Mouse (Mus musculus) cerebellum, adult 8-10 months (tissue): ENCODE data around the gene Trank1.

Source experiments
- DNase-seq: peaks from one replicate; pipeline ENCODE4 v3.0.0; 2022

Gene Trank1

DNA sequence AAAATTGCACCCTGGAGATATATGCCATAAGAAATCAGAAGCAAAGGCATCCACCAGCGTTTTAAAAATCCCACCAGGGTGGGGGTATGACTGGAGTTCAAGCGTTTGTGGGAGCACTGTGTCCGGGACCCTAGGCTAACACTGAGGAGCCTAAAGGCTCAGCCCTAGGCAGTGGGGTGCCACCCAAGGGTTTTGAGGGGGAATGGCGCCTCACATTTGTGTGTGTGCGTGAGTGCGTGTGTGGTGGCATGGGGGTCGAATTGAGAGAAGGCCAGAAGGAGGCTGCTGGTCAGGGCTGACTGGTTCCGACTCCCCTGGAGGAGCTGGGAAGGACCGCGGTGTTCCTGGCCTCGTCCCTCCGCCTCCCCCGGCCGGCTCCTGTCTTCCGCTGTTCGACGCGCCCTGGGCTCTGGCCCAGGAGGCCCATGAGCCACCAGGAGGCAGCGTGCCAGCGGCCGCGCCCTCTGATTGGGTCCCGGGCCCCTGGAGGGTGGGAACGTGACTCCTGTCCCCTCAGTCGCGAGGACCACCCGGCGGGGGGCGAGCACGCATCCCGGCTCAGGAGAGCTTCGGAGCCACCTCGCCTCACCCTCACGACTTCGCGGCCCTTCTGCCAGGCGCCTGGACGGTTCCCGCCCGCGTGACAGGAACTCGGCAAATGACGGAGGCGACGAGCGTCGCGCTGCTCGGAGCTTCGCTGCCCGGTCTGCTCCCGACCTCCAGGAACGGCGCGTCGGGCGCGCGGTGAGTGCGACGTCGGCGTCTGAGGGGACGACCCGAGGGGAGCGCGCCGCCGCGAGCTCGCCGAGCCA lies at the start of gene Trank1:
TSS of gene Trank1 (plus strand) at position 709 of the 812 bp plus-strand sequence.
- no peak for DNase-seq

DNA sequence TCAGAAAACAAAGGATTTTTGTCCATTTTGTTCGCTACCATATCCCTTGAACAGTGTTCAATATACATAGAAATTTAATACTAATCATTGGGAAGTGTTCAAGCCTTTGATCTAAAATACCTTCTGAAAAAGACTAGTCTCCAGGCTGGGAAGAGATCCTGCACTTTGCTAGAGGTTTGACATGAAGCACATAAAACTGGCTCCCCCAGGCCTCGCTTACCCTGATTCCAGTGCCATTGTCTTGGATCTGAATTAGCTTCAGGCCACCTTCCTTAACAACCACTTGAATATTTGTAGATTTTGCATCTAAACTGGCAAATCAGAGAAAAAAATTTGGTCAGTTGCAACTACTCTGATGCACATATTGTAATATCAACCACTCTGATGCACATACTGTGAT lies 43.5 kb upstream of the Trank1 start:
- no peak for DNase-seq

DNA sequence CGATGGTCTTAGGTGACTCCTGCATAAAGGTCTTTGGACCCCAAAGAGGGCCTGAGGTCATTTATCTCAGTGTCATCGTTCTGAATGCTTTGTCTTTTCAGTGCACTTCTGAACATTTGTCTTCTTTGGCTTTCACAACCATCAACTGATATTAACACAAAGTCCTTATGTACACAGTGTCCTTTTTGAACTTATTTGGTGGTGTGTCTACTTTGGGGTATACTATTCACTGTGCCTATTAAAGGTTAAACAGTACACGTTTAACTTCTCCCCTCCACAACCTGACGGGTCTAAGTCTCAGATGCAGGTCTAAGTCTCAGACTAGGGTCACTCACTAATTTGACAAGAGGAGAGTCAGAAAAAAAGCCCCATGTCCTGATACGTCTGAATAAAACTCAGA lies 40.9 kb upstream of the Trank1 start:
- DNase-seq, result no peak

DNA sequence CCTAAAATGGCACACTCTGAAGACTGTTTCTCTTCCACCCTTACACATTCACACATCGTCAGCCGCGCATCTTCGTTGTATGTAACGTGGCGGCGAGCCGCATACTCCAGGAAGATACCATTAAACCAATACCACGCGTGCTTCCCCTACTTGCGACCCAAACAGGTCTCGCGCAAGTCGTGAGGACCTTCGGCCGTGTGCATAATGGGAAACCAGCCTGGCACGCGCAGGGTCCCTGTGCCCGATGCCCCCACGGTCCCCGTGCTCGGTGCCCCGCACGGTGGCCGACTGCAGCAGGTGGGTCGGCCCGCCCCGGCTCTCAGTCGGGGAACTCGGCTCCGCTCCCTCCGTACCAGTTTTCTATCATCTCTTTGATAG lies 40.5 kb upstream of the Trank1 start:
- DNase-seq, result no peak

DNA sequence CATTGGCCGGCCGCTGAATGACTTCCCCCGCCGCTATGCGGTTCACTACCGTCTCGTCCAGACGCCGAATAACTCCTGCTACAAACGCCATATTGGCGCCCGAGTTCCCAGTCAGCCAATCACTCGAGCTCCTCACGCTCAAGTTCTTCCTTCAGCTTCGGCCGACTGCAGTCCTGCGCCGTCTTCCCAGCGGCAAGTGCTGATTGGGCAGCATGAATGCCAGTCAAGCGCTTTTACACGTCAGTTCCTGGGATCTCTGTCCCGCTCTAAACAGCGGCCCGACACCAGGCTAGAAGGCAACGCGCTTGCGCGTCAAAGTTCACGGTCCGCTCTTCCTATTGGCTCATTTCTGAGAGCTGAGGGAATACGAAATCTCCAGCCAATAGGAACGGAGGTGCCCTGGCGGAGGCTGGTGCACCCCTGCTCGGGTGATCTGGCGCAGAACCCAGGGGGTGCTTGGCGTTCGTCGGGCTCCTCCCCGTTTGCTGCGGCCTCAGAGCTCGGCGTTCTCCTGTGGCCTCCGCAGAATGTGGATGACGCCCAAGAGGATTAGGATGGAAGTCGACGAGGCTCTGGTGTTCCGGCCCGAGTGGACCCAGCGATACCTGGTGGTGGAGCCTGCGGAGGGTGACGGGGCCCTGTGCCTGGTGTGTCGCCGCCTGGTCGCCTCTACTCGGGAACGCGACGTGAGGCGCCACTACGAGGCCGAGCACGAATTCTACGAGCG lies 39.9 kb upstream of the Trank1 start, which contains the start of the genes Mlh1 and Epm2aip1:
TSS of gene Mlh1 (minus strand) at position 358 of the 727 bp plus-strand sequence.
TSS of gene Epm2aip1 (plus strand) at position 496 of the 727 bp plus-strand sequence.
- peak; percentile 99 for DNase-seq

DNA sequence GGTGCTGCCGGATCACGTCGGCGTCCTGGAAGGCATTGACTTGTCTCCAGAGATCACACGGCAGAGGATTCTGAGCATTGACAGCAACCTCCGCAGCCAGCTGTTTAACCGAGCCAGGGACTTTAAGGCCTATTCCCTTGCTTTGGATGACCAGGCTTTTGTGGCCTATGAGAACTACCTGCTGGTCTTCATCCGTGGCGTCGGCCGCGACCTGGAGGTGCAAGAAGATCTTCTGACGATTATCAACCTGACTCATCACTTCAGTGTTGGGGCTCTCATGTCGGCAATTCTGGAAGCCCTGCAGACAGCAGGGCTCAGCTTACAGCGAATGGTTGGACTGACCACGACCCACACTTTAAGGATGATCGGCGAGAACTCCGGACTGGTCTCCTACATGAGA lies 39.2 kb upstream of the Trank1 start:
- DNase-seq, result peak; percentile 12

DNA sequence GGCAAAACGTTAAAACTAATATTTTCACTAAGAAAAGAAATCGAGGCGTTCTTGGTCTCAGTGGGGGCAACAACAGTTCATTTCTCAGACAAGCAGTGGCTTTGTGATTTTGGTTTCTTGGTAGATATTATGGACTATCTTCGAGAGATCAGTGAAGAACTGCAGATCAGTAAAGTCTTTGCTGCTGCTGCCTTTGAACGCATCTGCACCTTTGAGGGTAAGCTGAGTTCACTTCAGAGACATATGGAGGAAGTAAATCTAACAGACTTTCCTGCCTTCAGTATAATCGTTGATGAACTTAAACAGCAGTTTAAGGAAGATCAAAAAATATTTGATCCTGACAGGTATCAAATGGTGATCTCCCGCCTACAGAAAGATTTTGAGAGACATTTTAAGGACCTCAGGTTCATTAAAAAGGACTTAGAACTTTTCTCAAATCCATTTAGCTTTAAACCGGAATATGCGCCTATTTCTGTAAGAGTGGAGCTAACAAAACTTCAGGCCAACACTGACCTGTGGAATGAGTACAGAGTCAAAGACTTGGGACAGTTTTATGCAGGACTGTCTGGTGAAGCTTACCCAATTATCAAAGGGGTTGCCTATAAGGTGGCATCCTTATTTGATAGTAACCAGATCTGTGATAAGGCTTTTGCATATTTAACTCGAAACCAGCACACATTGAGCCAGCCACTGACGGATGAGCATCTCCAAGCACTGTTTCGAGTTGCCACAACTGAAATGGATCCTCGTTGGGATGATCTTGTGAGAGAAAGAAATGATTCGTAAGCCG lies 38.3 kb upstream of the Trank1 start:
- no peak for DNase-seq

DNA sequence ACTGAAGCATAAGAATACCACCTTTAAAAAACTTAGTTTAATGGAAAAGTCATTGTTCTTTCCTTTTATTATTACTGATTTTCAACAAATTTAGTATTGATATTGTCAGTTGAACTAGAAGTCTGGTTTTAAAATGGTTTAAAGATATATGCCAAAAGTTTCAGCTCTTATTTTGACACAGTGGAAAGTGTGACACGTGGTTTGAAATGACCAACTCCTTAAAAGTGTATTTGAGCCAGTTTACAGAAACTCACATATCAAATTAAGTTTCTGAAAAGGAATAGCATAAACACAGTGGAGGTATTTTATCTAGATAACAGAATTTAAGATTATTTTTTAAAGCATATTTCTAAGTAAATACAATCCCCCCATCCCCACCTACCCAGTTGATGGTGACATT lies 37.6 kb upstream of the Trank1 start:
- DNase-seq, result no peak

DNA sequence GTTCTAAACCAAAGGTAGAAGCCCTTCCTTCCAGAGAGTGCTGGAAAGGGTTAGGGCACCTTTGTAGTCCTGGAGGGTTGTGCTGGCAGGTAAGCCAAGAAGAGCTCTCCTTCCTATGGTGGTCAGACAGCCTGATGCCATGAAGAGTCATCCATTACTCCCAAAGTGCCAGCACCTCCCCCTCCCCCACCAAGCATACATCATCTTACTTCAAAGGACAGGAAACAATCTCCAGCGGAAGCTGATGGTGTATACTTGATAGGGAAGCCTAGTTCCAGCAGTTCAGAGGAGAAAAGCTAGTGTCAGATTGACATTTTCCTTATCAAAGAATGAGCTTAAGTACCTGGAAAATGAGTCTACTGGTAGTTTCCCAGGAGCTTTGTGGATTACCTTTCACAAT lies 36.4 kb upstream of the Trank1 start:
- DNase-seq, result no peak

DNA sequence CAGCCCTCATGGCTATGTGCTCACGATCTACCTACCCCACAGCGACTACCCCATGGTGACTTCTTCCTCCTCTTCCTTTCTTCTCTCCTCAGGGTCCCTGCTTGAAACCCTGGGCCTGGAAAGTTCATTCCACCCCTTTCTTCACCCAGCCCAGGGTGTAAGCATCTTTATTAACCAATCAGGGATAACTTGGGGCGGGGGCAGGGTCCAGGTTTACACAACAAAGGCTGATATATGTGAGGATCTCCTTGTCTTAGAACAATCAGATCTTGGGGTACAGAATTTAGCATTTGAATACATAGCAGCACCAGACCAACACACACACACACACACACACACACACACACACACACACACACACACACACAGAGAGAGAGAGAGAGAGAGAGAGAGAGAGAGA lies 26.5 kb upstream of the Trank1 start:
- no peak for DNase-seq

DNA sequence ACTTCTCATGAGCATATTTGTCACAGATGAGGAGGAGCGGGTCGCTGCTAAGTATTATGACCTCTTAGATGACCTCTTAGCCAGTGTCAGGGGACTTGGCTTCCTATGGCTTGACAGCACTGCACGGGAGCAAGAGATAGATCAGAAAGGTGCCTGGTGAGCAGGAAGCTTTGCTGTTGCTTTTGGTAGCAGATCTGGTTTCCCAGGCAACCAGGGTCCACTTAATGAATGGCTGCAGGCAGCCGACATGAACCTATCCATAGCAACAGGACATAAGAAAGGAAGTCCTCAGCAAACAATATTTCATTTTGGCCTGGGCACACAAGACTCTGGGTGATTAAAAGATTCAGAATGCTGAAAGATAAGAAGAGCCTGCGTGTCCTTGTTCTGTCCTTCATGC lies 25.9 kb upstream of the Trank1 start:
- DNase-seq, result no peak

DNA sequence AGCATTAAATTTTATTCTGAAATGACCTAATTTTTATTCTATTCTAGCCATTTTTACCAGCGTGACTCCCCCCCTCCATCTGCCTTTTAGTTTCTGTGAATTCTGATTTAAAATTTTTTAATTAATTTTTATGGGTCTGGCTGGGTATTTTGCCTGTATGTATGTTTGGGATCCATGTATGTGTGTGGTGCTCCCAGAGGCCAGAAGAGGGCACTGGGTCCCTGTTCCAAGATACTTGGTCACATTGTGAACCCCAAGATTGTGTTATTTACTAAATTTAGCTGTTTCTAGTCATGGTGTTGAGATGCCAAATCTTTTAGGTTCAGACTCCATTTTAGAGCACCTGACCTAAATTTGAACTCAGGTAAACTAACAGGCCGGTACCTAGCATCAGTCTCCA lies 25.1 kb upstream of the Trank1 start:
- no peak for DNase-seq

DNA sequence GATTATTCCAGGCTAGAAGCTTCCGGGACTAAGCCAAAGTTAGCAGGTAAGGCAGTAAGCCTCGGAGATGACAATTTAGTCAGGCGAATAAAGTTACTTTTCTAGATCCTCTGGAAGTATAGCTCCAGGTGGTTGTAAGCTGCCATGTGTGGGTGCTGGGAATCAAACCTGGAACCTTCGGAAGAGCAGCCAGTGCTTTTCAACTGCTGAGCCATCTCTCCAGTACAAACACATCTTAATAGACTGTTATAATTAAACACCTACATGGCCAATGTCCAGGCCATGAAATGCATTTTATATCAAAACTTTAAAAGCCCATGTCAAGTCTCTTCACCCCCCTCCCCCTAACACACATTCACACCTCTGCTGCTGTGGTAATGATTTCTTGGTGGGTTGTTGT lies 23.6 kb upstream of the Trank1 start:
- no peak for DNase-seq

DNA sequence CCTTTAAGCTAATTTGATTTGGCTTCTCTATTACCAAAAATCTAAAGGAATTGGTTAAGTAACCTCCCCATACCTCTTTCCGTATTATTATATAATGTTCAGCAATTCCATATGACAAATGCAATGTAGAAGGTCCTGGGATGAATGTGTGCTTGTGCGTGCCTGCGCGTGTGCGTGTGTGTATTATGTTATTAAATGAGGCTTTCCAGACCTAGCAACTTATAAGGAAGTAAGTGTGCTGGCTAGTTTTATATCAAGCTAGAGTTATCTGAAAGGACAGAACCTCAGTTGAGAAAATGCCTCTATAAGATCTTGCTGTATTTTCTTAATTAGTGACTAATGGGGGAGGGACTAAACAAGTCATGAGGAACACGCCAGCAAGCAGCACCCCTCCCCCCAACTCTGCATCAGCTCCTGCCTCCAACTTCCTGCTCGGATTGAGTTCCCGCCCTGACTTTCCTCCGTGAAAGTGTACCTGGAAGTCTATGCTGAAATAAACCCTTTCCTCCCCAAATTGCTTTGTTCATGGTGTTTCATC lies 22.2 kb upstream of the Trank1 start:
- no peak for DNase-seq

DNA sequence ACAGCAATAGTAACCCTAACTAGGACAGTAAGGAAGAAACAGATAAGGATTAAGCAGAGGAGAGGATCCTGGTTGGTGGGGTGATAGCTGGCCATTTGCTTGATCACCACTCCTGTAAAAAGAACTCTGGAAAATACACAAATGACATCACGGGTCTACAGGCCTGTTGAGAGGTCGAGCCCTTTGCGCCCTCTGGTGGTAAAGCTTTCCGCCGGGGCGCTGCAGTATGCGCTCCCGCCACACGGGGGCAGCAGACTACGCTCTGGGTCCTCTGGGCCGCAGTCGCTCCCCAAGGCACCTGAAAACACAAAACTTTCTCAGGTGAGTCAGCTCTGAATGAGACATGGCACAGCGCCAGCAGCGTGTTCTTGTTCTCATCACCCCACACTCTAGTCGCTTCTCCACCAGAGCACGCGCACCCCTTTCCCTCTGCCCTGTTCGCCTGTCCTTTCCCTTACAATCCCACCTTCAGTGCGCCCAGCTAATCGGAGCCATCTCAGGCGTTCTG lies 21.7 kb upstream of the Trank1 start:
- DNase-seq, result peak; percentile 94

DNA sequence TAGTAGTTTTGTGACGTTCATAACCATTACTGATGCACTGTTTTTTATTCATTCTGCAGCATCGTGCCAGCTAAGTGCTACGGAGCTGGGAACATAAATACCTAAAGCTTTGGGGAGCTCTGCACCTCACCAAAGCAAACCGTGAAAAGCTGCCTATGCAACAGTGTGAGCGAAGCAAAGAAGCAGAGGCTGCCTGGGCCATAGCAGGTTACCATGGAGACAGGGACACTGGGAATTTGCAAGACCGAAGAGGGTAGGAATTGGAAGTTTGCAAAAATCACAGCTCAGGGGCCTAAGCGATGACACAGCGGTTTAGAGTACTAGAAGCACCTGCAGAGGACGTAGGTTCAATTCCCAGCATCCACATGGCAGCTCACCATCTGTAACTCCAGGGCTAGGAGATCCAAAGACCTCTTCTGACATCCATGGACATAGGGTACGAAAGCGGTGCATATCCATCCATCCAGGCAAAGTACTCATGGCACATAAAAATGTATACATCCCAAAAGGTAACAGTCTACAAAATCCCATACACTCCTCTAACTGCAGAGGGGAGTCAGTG lies 20.9 kb upstream of the Trank1 start:
- DNase-seq, result no peak

DNA sequence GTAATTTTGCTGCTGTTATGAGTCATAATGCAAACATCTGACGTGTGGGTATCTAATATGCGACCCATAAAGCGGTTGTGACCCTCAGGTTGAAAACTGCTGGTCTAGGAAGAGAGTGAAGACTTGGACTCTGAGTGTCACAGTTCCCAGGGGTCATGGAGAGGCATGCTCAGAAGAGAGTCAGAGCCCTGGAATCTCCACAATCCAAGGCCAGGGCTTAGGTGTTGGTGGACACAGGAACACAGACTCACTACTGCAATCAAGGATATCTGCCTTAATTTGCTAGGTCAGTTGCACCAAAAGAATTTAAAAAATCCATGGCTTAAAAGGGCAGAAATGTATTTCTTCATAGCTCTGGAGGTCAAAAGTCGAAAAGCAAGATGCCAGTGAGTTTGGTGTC lies 18.3 kb upstream of the Trank1 start:
- DNase-seq, result no peak

DNA sequence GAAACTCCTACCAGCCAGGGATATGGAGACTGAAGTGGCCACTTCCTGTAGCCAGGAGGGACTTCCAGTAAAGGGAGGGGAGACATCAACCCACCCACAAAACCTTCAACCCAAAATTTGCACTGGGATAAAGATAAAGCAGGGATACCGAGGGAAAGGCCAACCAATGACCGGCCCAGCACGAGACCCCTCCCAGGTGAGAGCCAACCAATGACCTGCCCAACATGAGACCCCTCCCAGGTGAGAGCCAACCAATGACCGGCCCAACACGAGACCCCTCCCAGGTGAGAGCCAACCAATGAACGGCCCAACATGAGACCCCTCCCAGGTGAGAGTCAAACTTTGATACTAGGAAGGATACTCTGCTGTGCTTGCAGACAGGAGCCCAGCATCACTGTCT lies 16.6 kb upstream of the Trank1 start:
- DNase-seq, result no peak

DNA sequence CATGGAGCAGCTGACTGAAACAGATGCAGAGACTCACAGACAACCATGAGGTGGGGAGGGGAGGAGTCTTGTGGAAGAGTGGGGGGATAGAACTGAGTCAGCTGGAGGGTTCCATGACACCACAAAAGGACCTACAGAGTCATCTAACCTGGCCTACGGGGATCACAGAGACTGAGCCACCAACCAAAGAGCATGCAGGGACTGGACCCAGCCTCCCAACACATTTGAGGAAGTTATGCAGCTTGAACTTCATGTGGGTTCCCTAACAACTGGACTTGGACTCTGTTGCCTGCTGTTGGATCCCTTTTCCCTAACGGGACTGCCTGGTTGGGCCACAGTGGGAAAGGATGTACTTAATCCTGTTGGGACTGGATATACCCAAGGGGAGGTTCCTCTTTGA lies 16.2 kb upstream of the Trank1 start:
- DNase-seq, result no peak

DNA sequence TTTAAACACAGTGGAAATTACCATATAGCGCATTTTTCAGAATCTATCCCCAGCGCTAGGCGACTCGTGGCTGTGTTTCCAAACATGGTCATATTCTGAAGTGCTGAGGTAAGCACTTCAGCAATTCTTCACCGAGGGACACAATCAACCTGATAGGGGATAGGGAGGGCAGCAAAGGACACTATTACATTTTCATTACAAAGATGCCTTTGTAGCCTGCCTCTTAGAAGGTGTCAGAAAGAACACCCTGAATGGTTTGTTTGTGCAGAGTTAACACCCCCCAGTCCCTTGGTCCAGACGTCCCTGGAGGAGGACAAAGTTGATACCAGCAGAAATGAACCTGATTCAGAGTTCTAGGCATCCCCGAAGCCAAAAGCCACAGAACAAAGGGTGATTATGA lies 15.1 kb upstream of the Trank1 start:
- no peak for DNase-seq

DNA sequence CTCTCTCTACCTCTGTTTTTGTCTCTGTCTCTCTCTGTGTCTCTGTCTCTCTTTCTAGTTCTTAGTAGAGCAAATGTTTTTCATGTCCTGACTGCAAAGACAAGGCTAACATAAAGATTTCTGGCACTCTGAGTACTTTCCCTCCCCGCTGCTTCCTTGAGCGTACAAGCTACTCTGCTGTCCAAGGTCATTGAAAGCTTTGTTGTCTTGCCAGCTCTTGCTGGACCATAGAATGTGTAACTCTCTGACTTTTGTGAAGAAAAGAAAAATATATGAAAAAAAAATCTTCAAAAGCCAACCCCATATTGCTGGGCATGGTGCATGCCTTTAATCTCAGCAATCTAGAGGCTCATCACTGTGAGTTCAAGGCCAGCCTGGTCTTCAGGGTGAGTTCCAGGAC lies 12.9 kb upstream of the Trank1 start:
- no peak for DNase-seq

DNA sequence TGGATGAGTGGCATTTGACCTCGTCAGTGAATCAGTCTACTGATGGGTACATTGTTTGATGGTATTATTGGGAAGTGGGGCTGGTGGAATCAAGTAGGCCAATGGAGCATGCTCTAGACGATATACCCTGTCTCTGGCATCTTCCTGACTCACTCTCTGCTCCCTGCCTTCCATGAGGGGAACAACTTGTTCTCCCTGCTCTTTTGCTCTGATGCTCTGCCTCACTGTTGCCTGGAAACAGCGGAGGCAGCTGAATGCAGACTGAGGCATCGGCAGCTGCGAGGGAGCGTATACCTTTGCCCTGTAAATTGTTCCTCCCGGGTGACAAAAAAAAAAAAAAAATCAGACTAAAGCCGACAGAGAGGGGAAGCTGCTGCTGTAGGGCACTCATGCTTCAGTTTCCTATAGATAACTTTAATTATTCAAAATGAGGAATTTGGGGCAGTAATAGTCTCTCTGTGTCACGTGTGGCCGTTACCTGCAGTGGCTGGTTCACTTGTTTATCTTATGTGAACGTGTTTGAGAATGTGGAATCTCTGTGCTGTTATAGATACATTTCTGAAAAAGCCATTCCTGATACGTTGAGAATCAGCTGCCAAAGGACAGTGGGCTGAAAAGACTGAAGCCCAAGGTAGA lies 9.2 kb upstream of the Trank1 start:
- DNase-seq, result no peak
